Mouse (Mus musculus): Measurements from ENCODE around the gene Pstpip1. TPM values are rescaled to one million over a fixed set of nuclear protein-coding genes. Genes with fewer than 3 reads are reported as not detected.
A peak's percentile ranks its signal among the peaks of the same experiment; 100 is the strongest.

The Pstpip1 gene
- total RNA-seq (2015) (25.9 and 38.2 TPM in 2 replicates), total RNA-seq (2017) (113 and 122 TPM in 2 replicates)

GRCm38 (mm10) chr9:56089778-56090520 lies at the start of gene Pstpip1:
Pstpip1 (plus strand) TSS chr9:56089962.
- ATAC-seq (replicated peaks; ENCODE audit: poor library complexity): peak; percentile 87

DNA sequence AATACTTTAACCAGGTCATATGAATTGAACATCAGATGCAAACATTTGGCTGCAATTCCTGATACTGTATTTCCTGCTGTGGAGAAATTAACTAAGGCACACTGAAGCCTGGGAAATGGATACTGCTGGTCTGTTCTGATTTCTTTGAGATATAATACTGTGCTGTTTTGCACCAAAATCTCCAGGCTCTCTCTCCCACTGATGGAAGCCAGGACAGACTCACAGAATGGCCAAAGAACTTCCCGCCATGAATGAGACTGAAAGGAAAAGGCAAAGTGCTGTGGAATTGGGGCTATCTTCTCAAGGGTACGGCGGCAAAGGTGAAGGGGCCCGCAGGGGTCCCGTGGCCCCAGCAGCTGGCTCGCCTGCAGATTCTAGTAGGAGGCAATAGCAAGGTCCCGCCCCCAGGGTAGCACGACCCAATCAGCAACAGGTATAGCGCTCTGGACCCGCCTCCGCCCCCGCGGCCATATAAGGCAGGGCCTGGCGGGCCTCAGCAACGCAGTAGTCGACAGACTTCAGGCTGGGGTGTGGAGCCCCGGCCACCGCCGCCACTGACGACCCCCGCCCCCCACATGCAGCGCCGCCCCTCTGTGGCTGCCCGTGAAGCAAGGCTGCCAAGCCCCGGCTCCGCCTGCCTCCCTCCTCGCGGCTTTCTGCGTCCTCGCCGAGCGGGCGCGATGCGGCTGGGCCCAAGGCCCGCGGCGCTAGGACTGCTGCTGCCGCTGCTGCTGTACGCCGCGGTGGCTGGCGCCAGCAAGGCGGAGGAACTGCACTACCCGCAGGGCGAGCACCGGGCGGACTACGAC lies 48.2 kb upstream of the Pstpip1 start, which contains the start of gene Rcn2:
TSS of gene Rcn2 (plus strand) at position 474 of the 809 bp plus-strand sequence.
- ATAC-seq (replicated peaks; ENCODE audit: poor library complexity): peak; percentile 100

- peak; percentile 18; the same call in 1 of the 2 replicates for ATAC-seq (replicated peaks; ENCODE audit: poor library complexity)
These were observed 47.6 kb upstream of the Pstpip1 start for GRCm38 (mm10) chr9:56042181-56042621.

DNA sequence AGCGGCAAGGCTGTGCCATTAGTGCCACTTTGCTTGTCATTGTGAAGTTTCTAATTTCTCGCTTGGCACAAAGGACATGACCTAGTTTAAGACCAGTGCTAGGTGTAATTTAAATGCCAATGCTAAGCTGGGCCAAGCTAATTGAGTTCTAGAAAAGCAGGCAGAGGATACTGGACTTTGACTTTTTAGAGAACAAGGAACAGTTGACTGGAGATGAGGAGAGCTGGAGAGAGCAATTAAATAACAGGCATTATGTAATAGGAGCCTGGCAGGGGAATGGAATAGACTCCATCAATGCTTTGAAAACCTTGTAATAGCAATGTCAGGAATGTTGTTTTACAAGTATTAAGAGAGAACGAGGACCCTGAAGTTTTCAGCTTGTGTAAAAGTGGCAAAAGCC lies 36.0 kb upstream of the Pstpip1 start:
- ATAC-seq (replicated peaks; ENCODE audit: poor library complexity): no peak

GRCm38 (mm10) chr9:56056147-56056546 lies 33.6 kb upstream of the Pstpip1 start:
- ATAC-seq (replicated peaks; ENCODE audit: poor library complexity): no peak

DNA sequence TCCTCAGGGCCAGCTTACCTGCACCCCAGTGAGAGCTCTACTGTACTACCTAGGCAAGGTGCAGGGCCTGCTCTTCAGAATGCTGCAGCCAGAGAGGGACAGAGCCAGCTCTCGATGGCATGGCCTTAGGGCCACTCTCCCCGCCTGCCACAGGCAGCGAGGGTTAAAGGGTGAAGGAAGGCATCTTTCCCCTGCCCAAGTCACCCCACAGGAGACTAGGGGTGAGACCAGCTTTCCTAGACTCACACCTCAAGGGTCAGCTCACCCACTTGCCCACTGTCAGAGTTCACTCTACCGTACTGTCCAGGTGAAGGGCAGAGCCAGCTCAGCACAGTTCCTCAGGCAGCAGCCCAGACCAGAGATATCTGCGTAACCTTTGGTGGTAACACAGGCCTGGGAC lies 27.4 kb upstream of the Pstpip1 start:
- no peak for ATAC-seq (replicated peaks; ENCODE audit: poor library complexity)

DNA sequence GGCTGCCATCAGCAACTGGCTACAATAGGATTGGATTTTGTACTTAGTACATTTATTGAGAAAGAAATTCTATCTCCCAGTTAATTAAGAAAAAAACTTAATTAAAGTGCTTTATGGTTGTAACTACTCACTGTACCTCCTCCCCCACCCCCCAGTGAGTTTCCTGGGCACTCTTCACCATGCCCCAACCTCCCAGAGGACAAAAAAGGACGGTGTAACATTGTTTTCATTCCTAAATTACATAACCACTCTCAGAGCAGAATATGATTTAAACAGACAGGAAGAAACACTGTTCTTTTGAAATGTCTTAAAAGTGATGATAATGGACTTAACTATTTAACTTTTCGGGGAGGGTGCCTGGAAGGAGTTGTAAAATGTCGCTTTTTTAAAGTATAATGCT lies 24.8 kb upstream of the Pstpip1 start:
- ATAC-seq (replicated peaks; ENCODE audit: poor library complexity): no peak

DNA sequence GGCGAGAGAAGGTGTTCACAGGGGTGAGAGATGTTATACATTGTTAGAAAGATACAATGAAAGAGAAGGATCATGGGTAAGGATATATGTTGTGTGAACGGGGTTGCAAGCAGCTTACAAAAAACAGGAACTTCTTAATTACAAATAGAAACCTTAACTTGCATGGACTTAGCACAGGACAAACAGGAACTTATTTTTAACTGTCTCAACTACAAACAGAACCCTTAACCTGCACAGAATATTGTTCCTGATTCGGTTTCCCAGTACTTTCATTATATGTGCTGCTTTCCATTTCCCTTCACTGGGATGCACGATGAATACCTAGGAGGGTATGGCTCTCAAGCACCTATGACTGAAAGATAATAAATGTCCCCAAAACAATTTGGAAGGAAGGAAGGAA lies 21.8 kb upstream of the Pstpip1 start:
- peak; percentile 48 for ATAC-seq (replicated peaks; ENCODE audit: poor library complexity)

GRCm38 (mm10) chr9:56068630-56069029 lies 21.1 kb upstream of the Pstpip1 start:
- ATAC-seq (replicated peaks; ENCODE audit: poor library complexity): no peak

GRCm38 (mm10) chr9:56072861-56073260 lies 16.9 kb upstream of the Pstpip1 start:
- ATAC-seq (replicated peaks; ENCODE audit: poor library complexity): no peak

DNA sequence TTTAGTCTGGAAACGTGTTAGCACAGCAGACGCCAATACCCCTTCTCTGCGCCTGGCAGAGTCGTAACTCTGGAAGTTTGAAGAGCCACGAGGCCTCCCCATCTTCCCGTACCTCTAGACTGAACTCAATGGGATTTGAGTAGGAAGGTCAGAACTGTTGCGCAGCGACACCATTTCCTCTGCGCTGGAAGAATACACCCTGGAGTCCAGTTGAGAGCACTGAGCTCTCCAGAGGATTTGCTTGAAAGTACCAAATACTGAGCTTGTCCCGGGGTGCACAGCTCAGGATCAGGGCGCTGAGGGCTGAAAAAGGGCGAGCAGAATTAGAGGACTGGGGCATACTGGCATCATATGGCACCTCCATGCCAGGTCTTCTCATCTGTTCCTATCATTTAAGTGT lies 14.9 kb upstream of the Pstpip1 start:
- no peak for ATAC-seq (replicated peaks; ENCODE audit: poor library complexity)

- ATAC-seq (replicated peaks; ENCODE audit: poor library complexity): peak; percentile 85
These were observed 14.5 kb upstream of the Pstpip1 start for GRCm38 (mm10) chr9:56075264-56075663.

GRCm38 (mm10) chr9:56075901-56076620 lies 13.7 kb upstream of the Pstpip1 start:
- ATAC-seq (replicated peaks; ENCODE audit: poor library complexity): peak; percentile 68

DNA sequence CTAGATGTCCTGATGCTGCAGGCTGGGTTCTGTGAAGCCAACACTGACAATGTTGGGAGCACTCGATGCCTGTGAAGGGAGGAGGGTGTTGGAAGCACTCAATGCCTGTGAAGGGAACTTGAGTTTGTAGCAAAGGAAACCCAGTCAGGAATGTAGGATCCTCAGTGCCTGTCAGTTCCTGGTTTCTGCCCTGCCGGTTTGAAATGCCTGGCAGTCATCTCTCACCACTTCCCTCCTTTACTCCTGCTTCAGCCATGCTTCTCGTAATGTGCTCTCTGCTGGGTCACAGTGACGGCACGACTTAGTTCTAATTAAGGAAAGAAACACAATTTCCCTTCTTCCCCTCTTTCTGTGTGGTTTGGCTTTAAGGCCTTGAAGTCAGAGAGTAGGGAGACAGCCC lies 10.2 kb upstream of the Pstpip1 start:
- peak; percentile 53 for ATAC-seq (replicated peaks; ENCODE audit: poor library complexity)

GRCm38 (mm10) chr9:56086524-56086923 lies 3.2 kb upstream of the Pstpip1 start:
- no peak for ATAC-seq (replicated peaks; ENCODE audit: poor library complexity)

DNA sequence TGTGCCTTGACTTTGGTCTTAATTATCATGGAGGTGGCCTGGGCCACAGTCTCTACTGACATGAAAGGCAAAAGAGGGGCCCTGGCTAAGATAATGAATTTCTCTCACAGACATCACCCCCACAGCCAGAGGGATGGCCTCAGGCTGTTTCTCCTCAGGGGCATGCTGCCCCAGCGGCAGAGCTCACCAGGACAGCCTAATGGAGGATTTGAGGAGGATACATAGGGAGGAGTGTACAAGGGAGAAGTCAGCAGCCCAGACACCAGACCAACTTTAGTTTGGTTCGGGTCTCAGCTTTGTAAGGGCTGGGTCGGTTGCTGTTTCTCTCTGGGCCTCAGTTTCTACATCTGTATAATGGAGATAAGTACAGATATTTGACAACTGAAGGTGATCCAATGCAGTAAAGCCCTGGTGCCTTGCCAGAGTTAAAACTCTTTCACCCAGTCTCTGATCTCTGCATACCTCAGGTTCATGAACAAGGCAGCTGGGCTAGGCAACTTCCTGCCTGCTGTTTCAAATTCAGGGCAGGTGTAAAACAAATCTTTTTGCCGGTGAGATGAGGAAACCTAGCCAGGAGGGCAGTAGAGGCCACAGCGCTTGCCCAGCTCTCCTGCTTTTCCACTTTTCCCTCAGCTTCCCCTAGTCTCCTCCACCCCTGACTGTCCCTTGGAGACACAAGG lies 924 bp downstream of the Pstpip1 start:
- no peak for ATAC-seq (replicated peaks; ENCODE audit: poor library complexity)

GRCm38 (mm10) chr9:56092102-56092501 lies 2.3 kb downstream of the Pstpip1 start:
- ATAC-seq (replicated peaks; ENCODE audit: poor library complexity): no peak

DNA sequence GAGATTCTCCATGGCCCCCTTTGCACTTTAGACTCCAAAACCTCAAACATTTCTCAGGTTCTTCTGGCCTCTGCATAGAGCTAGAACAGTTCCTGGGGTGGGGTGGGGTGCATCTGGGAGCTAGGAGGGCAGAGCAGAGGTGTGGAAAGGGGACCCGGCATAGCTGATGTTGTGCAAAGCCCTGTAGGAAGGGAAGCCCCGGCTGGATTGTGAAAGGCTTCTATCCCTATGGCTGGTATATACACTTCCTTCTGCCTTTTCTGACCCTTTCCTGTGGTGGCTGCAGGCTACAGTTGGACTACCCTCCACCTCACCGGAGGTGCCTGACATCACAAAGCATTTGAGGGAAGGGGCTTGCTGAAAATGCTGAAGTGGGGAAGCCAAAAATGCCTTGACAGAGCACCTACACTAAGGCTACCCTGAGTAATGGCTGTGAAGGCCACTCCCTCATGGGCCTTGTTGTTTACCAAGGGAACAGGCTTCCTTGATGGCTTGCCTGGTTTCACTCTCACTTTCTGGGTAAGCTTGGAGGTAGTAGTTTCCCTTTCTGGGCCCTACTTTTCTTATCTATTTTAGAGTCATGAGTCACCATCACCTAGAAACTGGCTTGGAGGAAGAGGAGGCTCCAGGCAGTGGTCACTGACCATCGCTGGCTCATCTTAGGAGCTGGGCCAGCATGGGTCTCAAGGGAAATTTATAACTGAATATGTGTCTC lies 8.0 kb downstream of the Pstpip1 start:
- ATAC-seq (replicated peaks; ENCODE audit: poor library complexity): peak; percentile 76

- peak; percentile 59 for ATAC-seq (replicated peaks; ENCODE audit: poor library complexity)
These were observed 10.3 kb downstream of the Pstpip1 start for GRCm38 (mm10) chr9:56100041-56100522.

- ATAC-seq (replicated peaks; ENCODE audit: poor library complexity): no peak
These were observed 11.3 kb downstream of the Pstpip1 start for GRCm38 (mm10) chr9:56101022-56101421.

Data from megakaryocyte progenitor cell, adult 5-6 weeks (primary cell).